Mouse (Mus musculus) gastrocnemius, adult 18-20 months (tissue): ENCODE data around the gene Rab27a. TPM values are rescaled to one million over a fixed set of nuclear protein-coding genes. Genes with fewer than 3 reads are reported as not detected.

Experiments used
- microRNA-seq: library from miRNA; unstranded; fragments of <30 nt; microRNA quantifications from one replicate; pipeline ENCODE4 v1.2.0, GENCODE M21; 2021
- total RNA-seq, 2 experiments: library from RNA; stranded (reverse); gene quantifications; 2 replicates each; pipeline ENCODE4 v1.2.3; 2021

Rab27a gene
- total RNA-seq, 2 experiments from 2014 or later, result 1.3 to 2.0 TPM

Small RNA genes within 50 kb of the gene (microRNA-seq; reads per million reads assigned to microRNA genes)
- not detected for gene Gm27353

Other genes starting within 250 kb of the Rab27a start
- gene Prtg, start 238.0 kb upstream of the Rab27a start, total RNA-seq, result under 1 TPM; 0.02 to 0.07 TPM
- 10 to 100 TPM; 14.6 to 14.9 TPM for gene Pygo1, start 119.2 kb upstream of the Rab27a start, total RNA-seq
- 1 to 10 TPM in 1 of 2 experiments, under 1 TPM in 1; 1.00 to 1.0 TPM for gene Dyx1c1, start 86.1 kb upstream of the Rab27a start, total RNA-seq
- gene Gm44503, start 86.0 kb upstream of the Rab27a start, total RNA-seq, result not detected
- 10 to 100 TPM; 11.4 to 13.2 TPM for gene Ccpg1os, start 59.5 kb upstream of the Rab27a start, total RNA-seq
- 10 to 100 TPM; 87.4 to 93.7 TPM for gene Ccpg1, start 59.4 kb upstream of the Rab27a start, total RNA-seq
- gene Pigb, start 4.5 kb upstream of the Rab27a start, total RNA-seq, result 1 to 10 TPM; 3.3 to 3.7 TPM
- not detected for gene Khdc3, start 57.0 kb downstream of the Rab27a start, total RNA-seq
- not detected for gene Gm20509, start 57.6 kb downstream of the Rab27a start, total RNA-seq
- gene Rsl24d1, start 68.6 kb downstream of the Rab27a start, total RNA-seq, result 10 to 100 TPM; 34.5 to 36.7 TPM